Mouse (Mus musculus): ENCODE measurements around the gene Kcnmb2. TPM values are rescaled to one million over a fixed set of nuclear protein-coding genes. Genes with fewer than 3 reads are reported as not detected.

Gene Kcnmb2
- total RNA-seq (2021): 1 to 10 TPM; 6.4 to 7.2 TPM

DNA sequence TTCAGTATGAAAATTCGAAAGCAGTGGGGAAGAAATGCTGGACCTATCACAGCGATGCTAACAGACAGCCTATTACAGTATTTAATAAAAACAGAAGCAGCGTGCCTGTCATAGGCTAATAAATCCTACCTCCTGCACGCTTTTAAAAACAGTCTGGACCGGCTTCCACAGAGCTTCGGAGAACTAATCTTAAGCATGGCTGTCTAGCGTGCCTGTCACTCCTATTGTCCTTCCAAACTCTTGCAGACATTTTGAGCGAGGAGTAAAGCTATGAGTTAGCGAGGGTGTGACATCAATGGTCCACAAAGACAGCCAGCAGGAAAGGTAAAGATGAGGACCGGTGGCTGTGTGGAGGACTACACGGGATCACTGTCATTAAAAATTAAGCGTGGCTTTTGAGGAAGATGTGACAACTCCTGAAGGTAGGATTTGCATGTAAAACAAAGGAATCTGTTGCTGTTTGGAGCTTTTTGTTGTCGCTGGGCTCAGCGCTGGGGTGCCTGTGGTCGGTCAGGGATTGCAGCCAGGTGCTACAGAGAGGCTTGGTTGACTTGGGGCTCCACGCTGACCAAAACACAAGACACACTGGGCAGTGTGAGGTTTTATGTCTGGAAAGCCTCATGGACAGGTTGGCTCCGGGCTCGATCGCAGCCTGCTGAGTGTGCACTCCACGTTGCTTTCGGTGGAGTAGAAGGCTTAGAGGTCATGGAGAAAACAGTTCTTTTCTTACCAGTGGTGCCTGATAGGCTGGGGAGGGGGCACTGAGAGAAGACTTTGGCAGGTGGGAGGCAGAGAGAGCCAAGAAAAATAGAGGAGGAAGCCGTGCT, at the start of gene Kcnmb2:
Gene Kcnmb2, plus strand, starts transcription at position 4 of the 827 bp plus-strand sequence.
- DNase-seq (ENCODE audit: low spot score in 2 of 2): no peak
- intact Hi-C loops (cut with DNase I): no loop called here

- DNase-seq (ENCODE audit: low spot score in 2 of 2): no peak
Measured at GRCm38 (mm10) chr3:31863522-31863921, 38.8 kb upstream of the Kcnmb2 start.

GRCm38 (mm10) chr3:31864070-31864469, 38.2 kb upstream of the Kcnmb2 start:
- intact Hi-C loops (cut with DNase I): no loop called here

More at GRCm38 (mm10) chr3:31863522-31863921, 38.8 kb upstream of the Kcnmb2 start:
- intact Hi-C loops (cut with DNase I): no loop called here

GRCm38 (mm10) chr3:31871461-31871860, 30.8 kb upstream of the Kcnmb2 start:
- peak; percentile 5 to 15 for DNase-seq (ENCODE audit: low spot score in 2 of 2)
- intact Hi-C loops (cut with DNase I): no loop called here

More at GRCm38 (mm10) chr3:31864070-31864469, 38.2 kb upstream of the Kcnmb2 start:
- DNase-seq (ENCODE audit: low spot score in 2 of 2): no peak

- intact Hi-C loops (cut with DNase I): no loop called here
- DNase-seq (ENCODE audit: low spot score in 2 of 2): no peak
Measured at GRCm38 (mm10) chr3:31882621-31883131, 19.6 kb upstream of the Kcnmb2 start.

DNA sequence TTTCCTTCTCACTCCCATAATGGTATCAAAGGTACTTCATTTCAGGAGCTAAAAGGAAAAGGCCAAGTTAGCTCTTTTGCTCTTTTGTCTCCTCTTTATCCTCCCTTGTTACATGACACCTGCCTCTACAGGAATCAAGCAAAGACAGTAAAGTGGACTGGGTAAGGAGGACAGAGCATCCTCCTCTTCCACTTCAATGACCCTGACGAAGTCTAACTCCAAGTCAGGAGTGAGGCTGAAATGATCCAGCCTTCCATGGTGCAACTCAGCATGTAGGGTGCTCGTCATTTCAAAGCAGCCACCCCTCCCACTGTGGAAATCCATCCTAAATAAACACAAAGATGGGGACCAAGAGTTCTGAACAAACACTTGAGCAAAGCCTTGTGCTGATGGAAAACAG, 9.7 kb upstream of the Kcnmb2 start:
- DNase-seq (ENCODE audit: low spot score in 2 of 2): no peak
- intact Hi-C loops (cut with DNase I): no loop called here

GRCm38 (mm10) chr3:31903506-31903905, 1.2 kb downstream of the Kcnmb2 start:
- intact Hi-C loops (cut with DNase I): no loop called here
- DNase-seq (ENCODE audit: low spot score in 2 of 2): no peak

- intact Hi-C loops (cut with DNase I): no loop called here
- no peak for DNase-seq (ENCODE audit: low spot score in 2 of 2)
Measured at GRCm38 (mm10) chr3:31904156-31904555, 1.8 kb downstream of the Kcnmb2 start.

DNA sequence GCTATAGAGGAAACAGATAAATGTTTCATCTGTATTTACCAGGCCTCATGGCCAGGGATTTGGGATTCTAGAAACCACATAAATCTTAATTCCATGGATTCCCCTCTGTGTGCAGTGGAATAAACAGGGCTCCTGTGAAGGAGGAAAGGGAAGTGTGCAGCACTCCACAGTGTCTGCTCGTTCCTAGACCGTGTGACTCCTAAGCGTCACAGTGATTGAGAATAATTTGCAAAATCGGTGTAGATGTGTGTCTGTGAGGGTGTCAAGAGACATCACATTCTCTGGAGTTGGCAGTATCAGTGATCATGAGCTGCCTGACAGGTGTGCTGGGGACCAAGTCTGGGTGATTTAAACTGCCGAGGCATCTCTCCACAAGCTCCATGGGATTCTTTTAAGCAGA, 8.9 kb downstream of the Kcnmb2 start:
- DNase-seq (ENCODE audit: low spot score in 2 of 2): no peak
- intact Hi-C loops (cut with DNase I): no loop called here

GRCm38 (mm10) chr3:31911690-31912089, 9.4 kb downstream of the Kcnmb2 start:
- intact Hi-C loops (cut with DNase I): no loop called here
- DNase-seq (ENCODE audit: low spot score in 2 of 2): no peak

DNA sequence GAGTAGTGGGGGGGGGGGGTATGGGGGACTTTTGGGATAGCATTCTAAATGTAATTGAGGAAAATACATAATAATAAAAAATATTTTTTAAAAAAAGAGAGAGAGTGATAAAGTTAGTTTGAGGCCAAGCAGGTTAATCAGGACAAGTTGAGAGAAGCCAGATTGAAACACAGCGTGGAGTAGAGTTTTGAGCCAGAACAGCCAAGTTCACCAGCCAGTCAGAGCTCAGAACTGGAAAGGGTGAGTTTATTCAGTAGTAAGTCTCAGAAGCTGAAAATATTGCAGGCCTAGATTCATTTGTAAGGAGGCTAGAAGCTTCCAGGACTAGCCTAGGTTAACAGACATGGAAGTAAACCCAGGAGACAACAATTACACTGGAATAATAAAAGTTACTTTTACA, 26.2 kb downstream of the Kcnmb2 start:
- DNase-seq (ENCODE audit: low spot score in 2 of 2): no peak
- intact Hi-C loops (cut with DNase I): no loop called here

DNA sequence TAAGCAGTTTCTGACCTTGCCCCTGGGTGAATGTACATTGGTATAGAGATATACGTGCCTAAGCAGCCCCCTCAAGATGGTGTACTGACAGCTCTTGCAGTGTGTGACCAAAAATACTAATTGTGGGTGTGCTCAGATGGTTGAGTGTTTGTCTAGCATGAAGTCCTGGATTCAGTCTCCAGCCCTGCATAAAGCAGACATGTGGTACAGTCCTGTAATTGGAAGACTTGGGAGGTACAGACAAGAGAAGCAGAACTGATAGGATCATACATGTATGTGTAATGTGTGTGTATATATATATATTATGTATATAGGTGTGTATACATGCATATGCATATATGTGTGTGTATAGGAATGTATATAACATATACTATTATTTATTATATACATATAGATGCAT, 32.4 kb downstream of the Kcnmb2 start:
- intact Hi-C loops (cut with DNase I): no loop called here

DNA sequence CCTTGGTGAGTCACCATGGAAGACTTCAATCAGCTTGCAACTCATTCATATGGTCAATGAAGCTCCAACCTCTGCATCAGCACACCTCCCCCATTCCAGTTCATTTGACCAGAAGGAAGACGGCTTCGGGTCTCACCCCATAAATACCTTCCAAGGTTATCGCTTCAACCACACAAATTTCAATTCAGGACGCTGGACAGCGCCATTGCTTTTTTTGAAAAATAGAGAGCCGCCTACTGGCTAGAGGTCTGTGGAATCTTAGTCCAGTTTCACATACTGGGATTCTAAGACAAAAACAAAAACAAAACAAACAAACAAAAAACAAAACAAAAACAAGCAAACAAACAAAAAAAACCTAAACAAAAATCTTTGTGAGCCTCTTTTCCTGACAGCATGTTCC, 39.2 kb downstream of the Kcnmb2 start:
- DNase-seq (ENCODE audit: low spot score in 2 of 2): no peak
- intact Hi-C loops (cut with DNase I): no loop called here

More for the DNA sequence above, 32.4 kb downstream of the Kcnmb2 start:
- DNase-seq (ENCODE audit: low spot score in 2 of 2): no peak

DNA sequence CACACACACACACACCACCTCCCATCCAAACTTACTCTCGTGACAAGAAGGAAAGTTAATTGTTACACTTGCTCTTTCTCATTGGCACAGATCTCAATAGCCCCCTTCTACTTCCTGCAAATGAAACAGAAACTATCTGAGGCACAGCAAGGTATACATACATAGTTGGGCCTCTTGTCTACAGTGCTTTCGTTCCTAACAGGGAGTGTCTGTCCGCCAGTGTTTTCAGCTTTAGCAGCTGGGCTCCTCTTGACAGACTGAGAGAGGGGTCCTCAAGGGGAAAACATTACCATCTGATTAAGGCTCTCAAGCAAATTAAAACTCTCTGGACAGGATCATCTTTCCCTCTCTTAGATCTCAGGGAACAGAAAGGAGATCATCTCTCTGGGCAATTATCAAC, 51.9 kb downstream of the Kcnmb2 start:
- intact Hi-C loops (cut with DNase I): no loop called here
- DNase-seq (ENCODE audit: low spot score in 2 of 2): no peak

- no peak for DNase-seq (ENCODE audit: low spot score in 2 of 2)
- intact Hi-C loops (cut with DNase I): no loop called here
Measured at GRCm38 (mm10) chr3:31955004-31955403, 52.7 kb downstream of the Kcnmb2 start.

GRCm38 (mm10) chr3:31959821-31960220, 57.5 kb downstream of the Kcnmb2 start:
- no peak for DNase-seq (ENCODE audit: low spot score in 2 of 2)
- intact Hi-C loops (cut with DNase I): no loop called here

DNA sequence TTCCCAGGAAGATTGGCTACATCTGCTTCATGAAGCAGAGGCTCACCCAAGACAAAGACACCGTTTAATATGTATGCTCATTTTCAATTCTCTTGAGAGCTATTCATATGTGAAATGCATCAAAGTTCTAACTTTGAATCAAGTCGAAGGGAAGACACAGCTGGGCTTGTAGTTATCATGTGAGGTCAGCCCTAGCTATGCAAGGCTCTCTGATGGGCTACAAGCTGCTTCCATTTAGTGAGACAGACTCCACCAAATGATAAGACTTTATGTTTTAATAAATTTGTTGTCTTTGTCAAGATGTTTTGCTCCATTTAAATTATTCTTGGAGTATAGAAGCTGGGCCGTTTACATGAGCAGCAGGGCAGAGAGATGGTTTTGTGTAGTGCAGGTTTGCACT, 58.9 kb downstream of the Kcnmb2 start:
- DNase-seq (ENCODE audit: low spot score in 2 of 2): no peak
- intact Hi-C loops (cut with DNase I): no loop called here

GRCm38 (mm10) chr3:31963076-31963475, 60.8 kb downstream of the Kcnmb2 start:
- intact Hi-C loops (cut with DNase I): no loop called here
- no peak for DNase-seq (ENCODE audit: low spot score in 2 of 2)

- intact Hi-C loops (cut with DNase I): no loop called here
- DNase-seq (ENCODE audit: low spot score in 2 of 2): no peak
Measured at GRCm38 (mm10) chr3:31979661-31980060, 77.4 kb downstream of the Kcnmb2 start.

GRCm38 (mm10) chr3:31982444-31982843, 80.1 kb downstream of the Kcnmb2 start:
- no peak for DNase-seq (ENCODE audit: low spot score in 2 of 2)
- intact Hi-C loops (cut with DNase I): no loop called here

- intact Hi-C loops (cut with DNase I): no loop called here
- no peak for DNase-seq (ENCODE audit: low spot score in 2 of 2)
Measured at GRCm38 (mm10) chr3:31985103-31985502, 82.8 kb downstream of the Kcnmb2 start.

Data from left cerebral cortex, postnatal 36 days (tissue).